Mouse (Mus musculus) cerebellum, adult 2 months (tissue): ENCODE data around the gene Gmpr. TPM values are rescaled to one million over a fixed set of nuclear protein-coding genes. Genes with fewer than 3 reads are reported as not detected.
"Not testable (repeated sequence)": the region's sequence is repeated elsewhere in the genome, so short reads cannot be mapped to it uniquely, and the experiment has no call there.

Experiments used
- DNase-seq, 2 experiments: peaks; one replicate each; pipeline ENCODE4 v3.0.0; 2021
- H3K27ac ChIP-seq: fragments of 200-500 bp; 2 replicates; pipeline ENCODE4 v1.5.1; 2012; ENCODE audit warnings: low read length, control low read depth, inconsistent platforms; ENCODE audit not compliant: insufficient read depth
- H3K27me3 ChIP-seq: fragments of 200-500 bp; 2 replicates; pipeline ENCODE4 v1.6.1; 2012; ENCODE audit warnings: inconsistent platforms, mild to moderate bottlenecking, low read length, moderate library complexity; ENCODE audit not compliant: control insufficient read depth, insufficient read depth
- H3K4me1 ChIP-seq: fragments of 200-500 bp; 2 replicates; pipeline ENCODE4 v1.6.1; 2011; ENCODE audit warnings: low read length; ENCODE audit not compliant: control insufficient read depth, insufficient read depth
- H3K4me3 ChIP-seq: fragments of 200-500 bp; replicated peaks from 2 replicates; pipeline ENCODE3; 2011; ENCODE audit warnings: mild to moderate bottlenecking, low read depth, low read length, control low read depth; ENCODE audit not compliant: insufficient read depth
- CTCF ChIP-seq: fragments of 200-500 bp; IDR thresholded peaks from 2 replicates; pipeline ENCODE4 v1.5.1; 2011; ENCODE audit warnings: low read depth, mild to moderate bottlenecking, control low read depth, low read length, moderate library complexity, borderline replicate concordance; ENCODE audit not compliant: insufficient read depth
- POLR2A ChIP-seq: fragments of 200-500 bp; IDR thresholded peaks from 2 replicates; pipeline ENCODE4 v1.6.1; 2011; ENCODE audit warnings: low read length, control low read depth, borderline replicate concordance; ENCODE audit not compliant: insufficient read depth
- WGBS: fragments of 180-500 bp; shearing (Covaris S2); methylation state at CpG from one replicate; pipeline ENCODE4 v1.1.7; 2018; 5-methylcytosine and 5-hydroxymethylcytosine counted together
- polyA plus RNA-seq: library from polyadenylated mRNA; depleted of rRNA; stranded (reverse); fragments of >200 nt; gene quantifications from 2 replicates; pipeline ENCODE4 v1.2.3, GENCODE M21; 2012

Gene Gmpr
- polyA plus RNA-seq, 1 experiment: 69.1 TPM

DNA sequence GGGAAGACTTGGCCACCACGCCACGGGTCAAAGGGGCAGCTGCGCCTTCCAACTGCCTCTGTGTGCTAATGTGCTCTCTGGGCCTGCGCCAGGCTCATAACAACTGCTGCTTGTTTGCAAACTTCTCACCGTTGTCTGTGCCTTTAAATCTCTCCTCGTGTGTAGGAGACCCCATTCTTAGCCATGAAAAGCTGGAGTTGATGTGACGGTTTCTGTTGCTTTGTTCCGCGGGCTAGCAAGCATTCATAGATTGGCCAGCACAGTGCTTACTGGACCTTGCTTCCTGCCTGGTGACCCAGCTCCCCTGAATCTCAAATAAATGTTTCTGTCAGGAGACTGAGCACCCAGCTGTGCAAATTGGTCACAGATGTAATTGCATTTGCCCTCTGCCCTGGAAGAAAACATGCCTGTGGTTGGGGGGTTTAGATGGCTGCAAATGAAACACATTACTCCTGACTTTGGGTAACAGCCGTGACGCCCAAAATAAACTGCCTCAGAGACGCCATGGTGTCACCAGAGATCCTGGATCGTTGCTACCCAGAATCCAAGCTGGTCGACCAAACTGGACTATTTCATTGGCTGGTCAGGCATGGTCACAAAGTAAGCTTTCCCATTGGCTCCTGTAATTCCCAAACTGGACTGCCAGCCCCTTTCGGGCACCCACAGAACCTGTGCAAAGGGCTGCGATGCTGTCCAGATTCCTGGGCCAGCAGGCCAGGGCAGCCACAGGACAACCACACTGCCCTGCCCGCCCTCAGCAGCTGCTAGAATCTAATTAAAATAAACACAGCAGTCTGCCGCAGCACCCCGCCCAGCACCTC is 37.6 kb upstream of the Gmpr start:
- H3K27ac ChIP-seq: no peak overlapping the region

DNA sequence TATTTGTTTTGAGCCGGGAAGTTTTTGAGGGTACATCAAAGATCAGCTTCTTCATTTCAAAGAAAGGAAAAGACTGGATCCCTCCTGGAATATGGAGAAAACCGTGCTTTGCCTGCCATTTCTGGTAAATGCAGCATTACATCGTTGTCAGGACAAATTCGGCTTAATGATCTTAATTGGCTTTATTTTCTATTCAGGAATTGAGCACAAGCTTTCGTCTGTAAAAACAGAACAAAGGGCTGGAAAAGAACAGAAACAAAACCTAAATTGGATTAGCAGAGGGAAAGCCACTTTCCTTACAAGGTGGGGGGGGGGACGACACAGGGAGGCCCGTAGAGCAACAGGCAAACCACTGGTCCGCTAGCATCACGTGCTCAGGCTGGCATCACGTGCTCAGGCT is 33.9 kb upstream of the Gmpr start:
- no peak for TF ChIP-seq POLR2A
- TF ChIP-seq CTCF: no peak
- Histone ChIP-seq H3K27me3 (no peaks in the 10 kb centered on the region), H3K27ac (no peak overlapping the region), H3K4me1 (no peaks in the 10 kb centered on the region), H3K4me3 (no peak overlapping the region)
- WGBS: 69% methylated on average over 10 of the region's 10 CpGs
- no peak for DNase-seq

More for the DNA sequence above, 37.6 kb upstream of the Gmpr start:
- Histone ChIP-seq H3K4me1 (peaks cover 4% of the 10 kb centered on the region), H3K27me3 (no peaks in the 10 kb centered on the region; the same call in 1 of the 2 replicates), H3K4me3 (no peak overlapping the region)
- 64% methylated on average over 19 of the region's 19 CpGs for WGBS
- TF ChIP-seq POLR2A (no peak), CTCF (no peak)
- DNase-seq: no peak

DNA sequence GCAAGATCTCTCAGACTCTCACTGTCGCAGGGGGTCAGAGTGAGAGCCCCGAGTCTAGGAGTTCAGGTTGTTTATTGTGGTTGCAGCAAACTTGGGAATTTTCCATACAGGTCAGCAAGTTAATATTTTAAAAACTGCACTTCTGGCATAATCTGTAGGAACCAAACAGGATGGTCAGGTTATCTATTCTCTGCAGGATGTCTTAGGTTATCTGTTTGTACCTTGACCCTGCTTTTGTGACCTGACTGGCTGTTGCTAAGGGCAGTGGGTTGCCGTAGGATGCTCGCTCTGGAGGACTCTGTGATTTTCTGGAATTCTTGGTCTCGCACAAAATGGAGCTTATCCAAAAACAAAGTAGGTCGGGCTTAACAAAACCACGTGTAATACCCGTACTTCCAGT is 31.9 kb upstream of the Gmpr start:
- Histone ChIP-seq H3K27ac (no peak overlapping the region), H3K4me1 (no peaks in the 10 kb centered on the region), H3K27me3 (no peaks in the 10 kb centered on the region), H3K4me3 (no peak overlapping the region)
- 84% methylated on average over 8 of the region's 8 CpGs for WGBS
- DNase-seq: no peak
- TF ChIP-seq POLR2A (no peak), CTCF (no peak)

DNA sequence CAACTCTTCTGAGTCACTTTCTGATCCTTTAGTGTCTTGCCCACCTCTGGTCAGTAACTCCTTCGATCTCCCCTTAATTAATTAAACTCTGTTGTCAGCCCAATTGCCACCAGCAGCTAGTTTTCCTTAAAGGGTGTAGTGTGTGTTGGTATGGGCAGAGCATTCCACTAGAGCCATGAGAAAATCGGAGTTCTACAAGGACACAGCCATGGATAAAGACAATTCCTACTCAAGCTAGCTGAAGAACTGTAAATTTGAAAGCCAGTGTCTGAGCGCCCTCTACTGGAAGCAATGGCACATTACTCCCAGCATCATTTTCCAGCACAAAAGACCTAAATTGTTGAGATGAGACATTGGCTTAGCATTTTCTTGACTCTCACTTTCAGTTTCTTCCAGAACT is 30.1 kb upstream of the Gmpr start:
- 28% methylated on average over 3 of the region's 3 CpGs for WGBS
- Histone ChIP-seq H3K27ac (no peak overlapping the region), H3K27me3 (no peaks in the 10 kb centered on the region), H3K4me3 (no peak overlapping the region), H3K4me1 (no peaks in the 10 kb centered on the region)
- TF ChIP-seq POLR2A: no peak
- peak; percentile 64; the same call in 1 of the 2 replicates for TF ChIP-seq CTCF
- peak; percentile 71 to 84 for DNase-seq

DNA sequence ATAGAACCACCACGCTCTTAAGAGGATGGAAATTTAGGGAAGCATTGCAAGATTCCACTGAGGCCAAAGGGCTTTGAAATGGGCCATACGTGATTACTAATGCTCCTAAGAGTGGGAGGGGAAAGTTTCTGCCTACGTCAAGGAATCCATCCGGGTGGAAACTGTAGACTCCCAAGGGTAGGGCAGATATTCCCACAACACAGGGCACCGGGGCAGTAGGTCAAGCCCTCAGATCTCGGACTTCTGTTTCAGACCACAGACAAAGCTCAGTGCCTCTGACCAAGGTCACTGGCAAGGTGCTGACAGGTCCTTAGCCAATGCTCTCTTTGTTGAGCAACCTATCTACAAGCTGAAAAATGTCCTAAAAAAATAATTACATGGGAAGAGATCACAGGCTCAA is 27.3 kb upstream of the Gmpr start:
- Histone ChIP-seq H3K27ac (no peak overlapping the region), H3K27me3 (no peaks in the 10 kb centered on the region), H3K4me3 (no peak overlapping the region), H3K4me1 (no peaks in the 10 kb centered on the region)
- TF ChIP-seq POLR2A: no peak
- no peak for TF ChIP-seq CTCF
- WGBS: 86% methylated on average over 6 of the region's 6 CpGs
- DNase-seq: no peak

DNA sequence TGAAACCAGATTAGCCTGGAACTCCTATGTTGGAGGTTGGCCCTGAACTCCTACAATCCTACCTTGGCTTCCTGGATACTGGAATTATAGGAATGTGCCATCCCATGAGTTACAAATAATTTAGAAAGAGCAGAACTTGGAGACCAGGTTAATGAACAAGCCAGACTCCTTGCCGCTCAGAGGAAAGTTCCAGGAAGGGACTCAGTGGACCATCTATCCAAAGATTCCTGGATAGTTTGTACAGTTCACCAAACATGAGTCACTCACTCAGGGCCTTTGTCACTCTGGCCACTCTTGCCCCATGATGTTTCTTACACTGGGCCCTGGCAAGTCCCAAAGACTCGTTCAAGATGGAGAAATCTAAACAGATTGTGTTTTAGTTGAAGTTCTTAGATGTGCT is 24.0 kb upstream of the Gmpr start:
- 91% methylated on average over 2 of the region's 2 CpGs for WGBS
- no peak for DNase-seq
- TF ChIP-seq POLR2A (no peak), CTCF (no peak)
- H3K4me1 ChIP-seq: 0 out of 2 replicates have a peak, but pooled peaks cover 5% of the 10 kb centered on the region
- H3K27me3 ChIP-seq: no peaks in the 10 kb centered on the region
- H3K4me3 ChIP-seq: no peak overlapping the region
- no peak overlapping the region for H3K27ac ChIP-seq

DNA sequence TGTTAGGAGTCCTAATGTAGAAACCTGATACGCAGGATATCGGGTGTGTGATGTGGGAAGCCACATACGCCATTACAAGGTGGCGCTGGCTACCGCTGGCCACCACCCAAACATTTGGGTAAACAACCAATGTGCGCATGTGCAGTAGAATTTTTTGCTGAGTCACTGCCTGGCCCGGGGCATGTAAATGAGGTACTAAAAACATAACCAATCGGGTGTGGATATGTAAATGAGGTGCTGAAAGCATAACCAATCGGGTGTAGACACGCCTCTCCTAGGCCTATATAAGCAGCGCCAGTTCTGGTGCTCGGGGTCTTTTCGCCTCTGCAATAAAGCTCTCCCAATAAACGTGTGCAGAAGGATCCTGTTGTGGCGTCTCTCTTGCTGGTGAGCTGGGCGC is 23.3 kb upstream of the Gmpr start:
- WGBS: 95% methylated on average over 16 of the region's 16 CpGs
- not testable (repeated sequence) for DNase-seq, H3K27ac ChIP-seq, H3K27me3 ChIP-seq, H3K4me1 ChIP-seq, H3K4me3 ChIP-seq

DNA sequence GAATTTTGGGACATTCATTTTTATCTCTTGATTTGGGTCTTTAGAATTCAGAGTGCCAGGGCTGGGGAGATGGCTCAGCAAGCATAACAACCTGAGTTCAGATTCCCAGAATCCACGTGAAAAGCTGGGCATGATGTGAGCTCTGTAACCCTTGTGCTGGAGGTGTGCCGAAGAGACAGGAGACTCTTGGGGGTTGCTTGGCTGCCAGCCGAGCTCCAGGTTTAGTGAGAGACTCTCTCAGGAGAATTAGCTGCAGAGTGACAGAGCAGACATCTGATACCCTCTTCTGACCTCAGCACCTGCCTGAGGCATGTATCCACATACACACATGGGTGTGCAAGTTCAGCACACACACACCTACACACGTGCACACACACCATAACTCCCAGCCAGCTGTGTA is 21.6 kb upstream of the Gmpr start:
- no peak overlapping the region for H3K27ac ChIP-seq
- 65% methylated on average over 4 of the region's 4 CpGs for WGBS
- no peaks in the 10 kb centered on the region for H3K27me3 ChIP-seq
- no peak overlapping the region for H3K4me3 ChIP-seq
- DNase-seq: no peak
- 0 out of 2 replicates have a peak, but pooled peaks cover 5% of the 10 kb centered on the region for H3K4me1 ChIP-seq
- TF ChIP-seq CTCF: no peak
- TF ChIP-seq POLR2A: no peak
